Mouse (Mus musculus) c-Kit-positive CD71-positive TER-119-negative erythroid progenitor cells, embryonic 14.5 days (primary cell): ENCODE data around the gene Agrp.

Experiments used
- DNase-seq: peaks from one replicate; pipeline ENCODE4 v3.0.0-alpha.2; 2013; ENCODE audit warnings: low read depth

Gene Agrp

DNA sequence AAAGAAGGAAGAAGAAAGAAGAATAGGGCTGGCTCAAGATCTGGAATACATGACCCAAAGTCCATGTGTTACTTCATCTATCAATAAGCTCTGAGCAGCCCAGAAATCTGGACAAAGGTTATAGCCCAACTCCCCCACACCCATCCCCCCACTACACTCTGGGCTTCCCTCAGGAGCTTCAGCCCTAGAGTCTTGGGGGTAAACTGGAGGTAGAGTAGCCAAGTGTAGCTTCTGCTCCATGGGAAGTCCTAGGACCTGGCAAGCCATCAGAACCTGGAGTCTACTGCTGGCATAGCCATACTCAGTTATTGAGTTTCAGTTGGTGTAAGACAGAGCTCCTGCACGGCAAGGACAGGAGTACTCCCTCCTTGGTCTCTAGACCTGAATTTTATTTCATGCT is 87.7 kb downstream of the Agrp start:
- DNase-seq: no peak

GRCm38 (mm10) chr8:105546384-105547350 is 90.5 kb downstream of the Agrp start:
- DNase-seq: no peak

- DNase-seq: no peak
Observed at GRCm38 (mm10) chr8:105545249-105545648, 91.9 kb downstream of the Agrp start.

GRCm38 (mm10) chr8:105544544-105545205 is 92.5 kb downstream of the Agrp start:
- DNase-seq: no peak

DNA sequence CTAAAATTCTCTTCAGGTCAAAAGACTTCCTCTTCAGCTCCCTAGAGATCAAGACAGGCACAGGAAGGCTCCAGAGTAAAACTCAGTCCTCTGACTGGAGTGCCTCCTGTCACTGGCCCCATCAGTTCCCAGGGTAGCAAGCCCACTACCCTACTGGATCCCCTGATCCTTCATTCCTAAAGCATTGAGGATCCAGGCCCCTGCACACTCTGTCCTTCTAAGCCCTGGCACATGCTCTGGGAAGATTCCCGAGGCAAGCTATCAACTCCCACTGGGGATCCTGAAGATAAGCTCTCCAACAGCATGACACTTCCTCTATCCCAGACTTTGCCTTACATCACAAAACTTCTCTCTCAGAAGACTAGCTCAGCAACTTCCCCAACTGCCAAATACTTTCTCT is 93.5 kb downstream of the Agrp start:
- no peak for DNase-seq

DNA sequence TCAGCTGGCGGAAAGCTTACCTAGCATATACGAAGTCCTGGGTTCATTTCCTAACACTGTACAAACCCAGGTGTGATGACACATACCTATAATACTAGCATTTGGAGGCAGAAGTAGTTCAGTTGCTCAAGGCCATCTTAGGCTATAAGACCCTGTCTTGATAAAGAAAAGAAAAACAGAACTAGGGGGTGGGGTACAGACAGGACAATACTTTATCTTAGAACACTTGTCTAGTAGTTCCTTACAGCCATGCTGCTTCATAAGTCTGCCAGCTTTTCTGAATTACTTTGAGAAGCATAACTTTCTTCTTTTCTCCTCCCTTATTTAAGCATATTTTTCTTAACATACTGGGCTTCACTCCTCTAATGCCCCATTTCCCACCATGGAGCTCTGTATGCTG is 94.4 kb downstream of the Agrp start:
- no peak for DNase-seq

GRCm38 (mm10) chr8:105542032-105542656 is 95.0 kb downstream of the Agrp start:
- peak; percentile 77 for DNase-seq

- no peak for DNase-seq
Observed at GRCm38 (mm10) chr8:105538940-105539339, 98.3 kb downstream of the Agrp start.

DNA sequence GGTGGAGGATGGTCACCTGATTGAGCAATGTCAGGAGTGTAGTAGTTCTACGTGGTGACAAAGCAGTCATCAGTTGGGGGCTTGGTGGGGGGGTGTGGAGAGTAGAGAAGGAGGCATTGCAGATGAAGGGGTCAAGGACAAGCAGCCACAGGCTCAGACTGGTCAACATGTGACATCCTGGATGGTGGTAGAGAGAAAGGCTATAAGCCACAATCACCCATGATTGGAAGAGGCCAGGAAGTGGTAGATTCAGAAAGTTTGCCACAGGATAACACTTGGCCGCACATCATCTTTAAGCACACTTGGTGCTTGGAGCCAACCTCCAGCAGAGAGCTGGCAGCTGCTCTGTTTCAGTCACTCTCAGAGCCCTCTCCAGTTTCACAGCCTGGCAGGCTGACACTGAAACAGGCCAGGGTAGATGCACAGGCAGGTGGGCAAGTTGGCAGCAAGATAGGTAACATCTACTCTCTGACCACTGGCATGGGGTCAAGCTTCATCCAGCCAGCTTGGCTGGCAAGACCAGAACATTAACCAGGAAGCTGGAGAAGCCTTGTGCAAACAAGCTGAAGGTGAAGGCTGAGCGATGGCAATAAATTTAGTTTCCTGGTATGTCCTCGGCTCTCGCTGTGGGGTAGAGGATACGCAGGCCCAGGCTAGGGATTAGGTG is 100.0 kb downstream of the Agrp start:
- no peak for DNase-seq

DNA sequence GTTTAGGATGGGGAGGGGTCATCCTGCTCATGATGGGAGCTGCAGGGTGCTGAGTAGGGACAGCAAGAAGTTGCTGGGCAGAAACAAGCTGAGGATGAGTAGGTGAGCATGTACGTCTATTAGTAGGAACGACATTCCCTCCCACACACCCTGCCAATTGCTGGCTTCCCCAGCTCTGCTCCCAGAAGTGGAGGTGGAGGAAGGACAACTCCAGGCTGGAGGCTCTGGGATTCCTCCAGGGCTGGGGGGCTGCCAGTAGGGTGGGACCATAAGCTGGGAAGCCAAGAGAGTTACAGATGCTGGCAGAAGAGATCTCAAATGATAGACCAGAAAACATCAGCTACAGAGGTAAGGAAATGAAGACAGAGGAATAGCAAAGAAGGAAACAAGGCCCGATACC is 100.6 kb downstream of the Agrp start:
- no peak for DNase-seq

- peak; percentile 80 for DNase-seq
Observed at GRCm38 (mm10) chr8:105533892-105534329, 103.3 kb downstream of the Agrp start.

DNA sequence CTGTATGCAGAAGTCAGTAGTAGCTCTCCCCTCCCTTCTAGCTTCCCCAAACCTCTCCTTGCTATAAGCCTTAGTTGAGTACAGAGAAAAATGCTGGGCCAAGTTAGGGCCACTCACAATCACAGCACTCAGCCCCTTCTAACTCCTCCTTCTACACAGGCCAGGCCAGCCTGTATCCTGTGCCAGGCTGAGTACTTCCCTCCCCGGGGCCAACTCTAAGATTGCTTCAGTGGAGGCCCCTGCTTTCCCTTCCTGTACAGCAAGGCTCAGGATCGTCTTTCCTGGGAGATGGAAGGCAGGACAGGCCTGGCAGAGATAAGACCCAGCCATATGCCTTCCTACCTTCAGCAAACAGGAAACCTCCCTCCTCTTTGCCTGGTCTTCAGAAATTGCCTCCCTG is 103.8 kb downstream of the Agrp start:
- DNase-seq: no peak

GRCm38 (mm10) chr8:105531774-105532173 is 105.4 kb downstream of the Agrp start:
- peak; percentile 79 for DNase-seq

DNA sequence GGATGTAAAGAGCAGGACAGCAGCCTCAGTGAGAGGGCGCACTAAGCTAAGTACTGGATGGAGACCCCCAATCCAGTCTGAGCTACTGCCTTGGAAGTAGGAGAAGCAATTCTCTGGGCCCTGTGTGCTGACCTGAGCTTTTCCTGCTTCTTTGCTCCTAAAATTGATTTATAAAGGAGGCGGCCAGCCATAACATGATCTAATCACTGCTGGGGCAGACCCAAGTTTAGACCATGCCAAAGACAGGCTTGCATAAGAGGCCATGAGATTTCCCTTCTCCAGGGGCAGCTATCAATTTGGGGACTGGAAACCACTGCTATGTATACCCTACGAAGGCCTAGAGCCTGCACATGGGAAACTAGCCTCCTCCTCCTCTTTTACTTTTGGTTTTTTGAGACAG is 107.9 kb downstream of the Agrp start:
- no peak for DNase-seq

DNA sequence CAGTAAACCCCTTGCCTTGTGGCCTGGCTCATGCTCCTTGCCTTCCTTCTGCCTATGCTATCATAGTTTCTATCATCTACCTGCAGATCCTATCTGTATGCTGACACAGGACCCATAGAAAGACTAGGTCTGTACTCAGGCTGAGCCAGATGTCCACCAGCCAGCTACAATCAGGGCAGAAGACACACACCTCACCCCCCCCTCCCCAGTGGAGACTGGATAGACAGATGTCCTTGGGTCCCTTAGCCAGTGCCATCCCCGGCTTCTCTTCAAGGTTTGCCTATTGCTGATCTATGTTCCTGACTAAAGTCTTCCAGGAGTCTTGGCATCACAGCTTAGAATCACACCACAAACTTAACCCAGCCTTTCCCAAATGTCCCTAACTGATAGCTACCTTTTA is 109.0 kb downstream of the Agrp start:
- no peak for DNase-seq

DNA sequence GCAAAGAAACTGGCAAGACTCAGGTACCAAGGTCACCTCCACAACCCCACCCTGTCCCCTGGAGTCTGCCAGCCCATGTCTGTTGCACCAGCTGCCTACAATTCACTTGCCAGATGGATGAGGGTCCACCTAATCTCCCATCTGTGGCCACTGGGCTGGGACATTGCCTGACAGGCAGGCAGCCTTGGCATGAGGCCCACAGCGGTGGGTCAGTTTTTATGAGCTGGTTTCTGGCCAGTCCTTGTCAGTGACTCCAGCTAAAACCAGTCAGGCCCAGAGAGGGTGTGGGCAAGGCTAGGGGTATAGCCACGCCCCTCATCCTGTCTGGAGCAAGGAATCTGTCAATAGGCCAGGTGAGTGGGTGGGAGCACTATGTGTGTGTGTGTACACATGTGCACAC is 110.1 kb downstream of the Agrp start:
- DNase-seq: no peak

DNA sequence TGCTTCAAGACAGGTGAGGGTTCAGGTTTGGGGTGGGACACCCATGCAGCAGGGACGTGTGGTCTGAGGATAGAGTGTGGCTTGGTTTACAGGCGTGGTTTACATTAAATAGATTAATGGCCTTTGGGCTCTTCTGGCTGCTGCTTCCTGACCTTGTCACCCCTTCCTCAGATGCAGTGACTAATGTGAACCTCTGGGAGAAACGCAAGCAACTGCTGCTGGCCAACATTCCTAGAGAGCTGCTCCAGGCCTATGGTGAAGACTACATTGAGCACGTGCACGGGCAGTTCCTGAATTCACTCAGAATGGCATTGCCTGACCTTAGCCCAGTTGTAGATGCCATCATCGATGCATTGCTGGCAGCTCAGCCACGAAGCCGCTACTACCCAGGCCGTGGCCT is 114.3 kb downstream of the Agrp start:
- no peak for DNase-seq

- DNase-seq: no peak
Observed at GRCm38 (mm10) chr8:105521995-105522769, 115.0 kb downstream of the Agrp start.

GRCm38 (mm10) chr8:105521061-105521460 is 116.1 kb downstream of the Agrp start:
- no peak for DNase-seq

DNA sequence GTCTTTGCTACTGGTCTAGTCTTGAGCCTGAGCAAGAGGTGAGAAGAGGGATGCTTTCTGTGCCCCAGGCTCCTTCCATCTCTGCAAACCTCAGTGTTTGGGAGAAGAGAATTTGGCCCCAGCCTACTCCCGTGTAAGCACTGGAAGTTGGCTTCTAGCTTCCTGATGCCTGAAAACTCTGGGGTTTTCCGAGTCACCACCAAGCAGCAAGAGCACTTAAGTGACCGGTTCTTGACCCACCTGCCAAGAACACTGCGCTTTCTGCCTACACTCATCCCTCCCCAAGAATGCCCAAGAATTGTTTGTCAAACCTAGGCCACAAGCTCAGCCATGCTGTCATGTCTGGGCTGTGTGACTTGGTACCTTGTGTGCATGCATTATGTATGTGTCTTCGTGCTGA is 116.7 kb downstream of the Agrp start:
- no peak for DNase-seq

- no peak for DNase-seq
Observed at GRCm38 (mm10) chr8:105519591-105519990, 117.6 kb downstream of the Agrp start.
